Mouse (Mus musculus): ENCODE measurements around the gene 1700034I23Rik.
A peak's percentile ranks its signal among the peaks of the same experiment; 100 is the strongest.
"Not testable (repeated sequence)": the region's sequence is repeated elsewhere in the genome, so short reads cannot be mapped to it uniquely, and the experiment has no call there.

The 1700034I23Rik gene

DNA sequence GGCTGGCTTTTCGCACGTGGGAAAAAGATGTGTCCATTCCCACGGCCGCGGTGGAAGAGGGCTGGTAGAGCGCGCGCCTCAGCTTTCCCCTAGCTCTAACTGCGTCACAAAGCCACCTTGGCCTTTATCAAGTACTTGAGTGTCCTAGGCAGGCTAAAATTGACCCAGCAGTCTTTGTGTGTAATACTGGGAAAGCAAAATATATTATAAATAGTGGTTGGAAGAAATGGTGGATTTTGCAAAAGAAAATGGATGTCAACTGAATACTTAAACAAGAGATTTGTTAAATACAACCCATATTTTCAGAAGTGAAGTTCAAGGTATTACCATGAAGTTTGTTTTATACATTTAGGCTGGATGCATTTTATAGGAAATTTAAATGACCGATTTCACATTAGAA is at the start of gene 1700034I23Rik:
1700034I23Rik (minus strand) TSS at position 101 of the 400 bp plus-strand sequence.
- DNase-seq (ENCODE audit: low spot score in 2 of 2) = not testable (repeated sequence)

DNA sequence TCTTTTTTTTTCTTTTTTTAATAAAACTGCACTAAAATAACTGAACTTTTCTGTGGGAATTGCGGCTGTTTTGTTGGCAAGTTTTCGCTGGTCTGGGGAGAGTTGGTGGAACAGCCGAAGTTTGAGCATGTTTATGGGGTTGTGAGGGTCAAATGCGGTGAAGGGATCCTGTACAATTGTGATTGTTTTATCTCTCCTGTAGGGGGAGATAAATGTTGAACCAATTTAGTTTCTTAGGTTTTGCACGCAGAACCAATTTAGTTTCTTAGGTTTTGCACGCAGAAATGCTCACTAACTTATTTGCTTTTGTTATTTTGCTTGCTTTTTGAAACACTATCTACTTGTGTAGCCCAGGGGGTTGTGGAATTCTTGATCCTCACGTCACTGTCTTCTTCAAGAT is 49.0 kb upstream of the 1700034I23Rik start:
- DNase-seq (ENCODE audit: low spot score in 2 of 2) = no peak

DNA sequence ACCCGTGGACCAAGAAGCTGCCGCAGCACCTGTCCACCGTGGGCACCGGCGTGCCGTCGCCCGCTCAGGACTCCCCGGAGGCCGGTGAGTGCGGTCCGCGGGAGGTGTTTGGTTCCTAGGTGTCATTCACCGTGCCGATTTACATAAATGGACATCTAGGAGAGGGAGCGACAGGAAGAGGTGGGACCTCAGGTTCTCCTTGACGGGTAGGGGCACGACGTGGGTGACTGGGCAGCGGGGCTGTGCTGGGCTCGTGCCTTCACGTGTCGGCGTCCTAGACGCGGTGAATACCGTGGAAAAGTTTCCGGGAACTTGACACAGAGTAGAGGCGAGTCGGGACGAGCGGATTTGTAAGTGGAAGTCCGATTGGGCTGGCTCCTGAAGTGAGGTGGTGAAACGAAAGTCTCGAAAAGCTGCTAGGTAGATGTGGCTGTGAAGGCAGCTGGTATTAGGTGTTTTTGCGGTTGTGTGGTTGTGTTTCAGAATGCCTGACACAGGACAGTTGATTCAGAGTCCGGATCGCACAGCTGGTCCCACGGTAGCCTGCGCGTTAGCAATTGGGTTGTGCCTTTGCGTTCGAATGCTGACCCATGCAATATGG is 48.4 kb upstream of the 1700034I23Rik start:
- DNase-seq (ENCODE audit: low spot score in 2 of 2) = peak; percentile 61 to 83

DNA sequence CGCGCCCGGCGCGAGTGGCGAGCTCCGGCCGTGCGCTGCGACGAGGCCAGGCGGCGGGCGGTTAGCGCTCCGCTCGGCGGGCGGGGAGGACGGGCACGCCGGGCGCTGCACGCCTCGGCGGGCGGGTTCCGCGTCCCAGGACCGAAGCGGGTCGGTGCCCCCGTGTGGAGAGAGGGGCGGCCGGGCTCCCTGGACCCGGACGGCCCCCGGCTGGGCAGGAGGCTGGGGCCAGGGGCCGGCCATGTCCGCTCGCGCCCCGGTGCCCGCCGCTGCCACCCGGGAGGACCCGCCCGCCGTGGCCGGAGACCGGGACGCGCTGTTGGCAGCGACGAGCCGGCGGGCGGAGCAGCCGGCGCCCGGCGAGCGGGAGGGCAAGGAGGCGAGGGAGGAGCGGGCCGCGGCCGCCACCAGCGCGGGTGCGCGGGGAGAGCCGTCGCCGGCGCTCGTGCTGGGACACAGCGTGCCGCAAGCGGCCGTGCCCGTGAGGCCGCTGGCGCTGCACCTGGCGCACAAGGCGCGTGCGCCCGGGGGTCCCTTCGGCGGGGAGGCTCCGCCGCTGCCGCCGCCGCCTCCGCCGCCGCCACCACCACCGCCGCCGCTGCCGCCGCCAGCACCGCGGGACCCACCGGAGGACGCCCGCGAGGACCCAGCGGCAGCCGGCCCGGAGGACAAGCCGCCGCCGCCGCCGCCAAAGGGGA is 47.7 kb upstream of the 1700034I23Rik start:
- peak; percentile 62 to 84 for DNase-seq (ENCODE audit: low spot score in 2 of 2)

DNA sequence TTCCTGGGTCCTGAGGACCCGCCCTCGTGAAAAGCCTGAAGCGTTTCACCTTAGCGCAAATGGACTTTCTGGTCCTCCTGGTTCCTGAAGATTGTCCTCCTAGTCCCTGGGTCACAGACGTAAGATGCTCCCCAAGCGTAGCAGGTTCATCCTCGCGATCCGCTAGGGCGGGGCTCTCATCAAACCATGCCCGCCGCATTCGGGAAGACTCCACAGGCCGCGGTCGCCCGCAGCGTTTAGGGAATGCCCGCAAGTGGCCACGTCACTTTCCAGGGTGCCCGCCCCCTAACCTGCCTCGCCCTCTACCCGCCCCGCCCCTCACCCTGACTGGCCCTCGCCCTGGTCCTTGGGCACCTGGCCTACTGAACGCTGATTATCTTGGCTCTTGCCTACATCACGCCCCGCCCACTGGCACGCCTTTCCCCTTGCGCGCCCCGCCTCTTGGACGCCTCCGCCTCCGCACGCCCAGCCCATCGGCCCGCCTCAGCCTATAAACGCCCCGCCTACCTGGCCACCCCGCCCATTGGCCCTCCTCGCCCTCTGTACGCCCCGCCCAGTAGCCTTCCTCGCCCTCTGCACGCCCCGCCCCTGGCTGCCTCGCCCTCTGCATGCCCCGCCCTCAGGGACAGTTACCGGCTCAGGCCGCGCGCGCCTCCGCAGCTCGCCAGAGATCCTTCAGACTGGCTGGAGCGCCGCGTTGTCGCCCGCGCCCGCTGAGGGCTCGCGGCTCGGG is 47.0 kb upstream of the 1700034I23Rik start, which contains the start of gene Larp1b:
Larp1b (plus strand) TSS at position 659 of the 733 bp plus-strand sequence.
- DNase-seq (ENCODE audit: low spot score in 2 of 2) = peak; percentile 100

DNA sequence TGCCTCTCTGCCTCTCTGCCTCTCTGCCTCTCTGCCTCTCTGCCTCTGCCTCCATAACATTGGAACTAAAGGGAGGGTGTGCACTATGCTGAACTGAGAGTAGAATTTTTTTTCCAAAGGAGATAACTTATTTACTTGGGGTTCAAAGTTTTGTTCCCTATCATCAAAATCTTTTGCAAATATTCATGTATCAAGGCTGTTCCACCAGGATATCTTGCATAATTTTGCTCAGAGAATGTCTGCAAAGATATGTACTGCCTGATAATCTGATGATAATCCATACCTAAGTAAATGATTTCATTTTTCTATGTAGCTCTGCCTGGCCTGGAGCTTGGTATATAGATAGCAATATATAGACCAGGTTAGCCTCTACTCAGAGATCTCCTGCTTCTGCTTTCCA is 36.7 kb upstream of the 1700034I23Rik start:
- no peak for DNase-seq (ENCODE audit: low spot score in 2 of 2)

DNA sequence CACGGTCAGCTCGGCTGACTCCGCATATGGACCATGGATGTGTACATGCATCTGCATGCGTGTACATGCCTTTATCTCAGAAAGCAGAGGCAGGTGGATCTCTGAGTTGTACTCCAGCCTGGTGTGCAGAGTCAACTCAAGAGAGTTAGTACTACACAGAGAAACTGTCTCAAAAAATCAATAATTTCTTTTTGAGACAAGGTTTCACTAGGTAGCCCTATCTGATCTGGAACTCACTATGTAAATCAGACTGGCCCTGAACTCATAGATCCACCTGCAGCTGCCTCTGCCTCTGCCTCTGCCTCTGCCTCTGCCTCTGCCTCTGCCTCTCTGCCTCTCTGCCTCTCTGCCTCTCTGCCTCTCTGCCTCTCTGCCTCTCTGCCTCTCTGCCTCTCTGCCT is 36.2 kb upstream of the 1700034I23Rik start:
- DNase-seq (ENCODE audit: low spot score in 2 of 2) = no peak

DNA sequence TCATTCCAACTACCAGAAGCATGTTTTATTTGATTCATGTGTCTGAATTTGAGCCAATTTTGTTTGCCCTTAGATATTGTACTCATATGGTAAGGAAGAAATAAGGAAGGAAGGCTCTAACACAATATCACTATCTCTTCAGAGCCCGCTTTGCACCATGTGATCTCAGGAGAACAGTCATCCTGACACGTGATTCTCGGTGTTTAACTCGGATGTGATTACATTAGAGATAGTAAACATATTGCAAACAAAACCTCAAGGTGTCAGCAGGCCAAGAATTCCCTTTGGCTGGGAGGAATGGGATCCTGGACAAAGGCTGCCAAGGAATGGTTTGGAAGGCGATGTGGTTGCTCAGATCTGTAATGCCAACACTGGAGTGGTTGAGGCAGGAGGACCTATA is 35.8 kb upstream of the 1700034I23Rik start:
- no peak for DNase-seq (ENCODE audit: low spot score in 2 of 2)

DNA sequence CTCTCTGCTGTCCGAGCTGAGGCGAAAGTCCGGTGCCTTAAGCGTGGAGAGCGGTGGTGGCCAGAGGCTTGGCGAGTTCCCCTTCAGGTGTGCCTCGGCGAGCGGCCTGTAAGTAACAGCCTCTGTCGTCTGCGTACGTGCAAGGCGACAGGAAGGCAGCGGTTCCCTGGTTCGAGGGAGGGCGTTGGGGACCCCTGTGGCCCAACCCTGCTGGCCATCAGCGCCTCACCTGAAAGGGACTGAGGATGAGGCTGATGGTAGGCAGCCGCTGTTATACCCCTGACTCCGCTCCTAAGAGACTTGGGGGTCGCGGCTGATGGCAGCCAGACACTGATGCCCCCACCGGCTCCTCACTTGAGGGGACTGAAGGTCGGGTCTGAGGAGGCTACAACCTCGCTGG is 8.0 kb downstream of the 1700034I23Rik start:
- DNase-seq (ENCODE audit: low spot score in 2 of 2) = peak; percentile 19 to 71

DNA sequence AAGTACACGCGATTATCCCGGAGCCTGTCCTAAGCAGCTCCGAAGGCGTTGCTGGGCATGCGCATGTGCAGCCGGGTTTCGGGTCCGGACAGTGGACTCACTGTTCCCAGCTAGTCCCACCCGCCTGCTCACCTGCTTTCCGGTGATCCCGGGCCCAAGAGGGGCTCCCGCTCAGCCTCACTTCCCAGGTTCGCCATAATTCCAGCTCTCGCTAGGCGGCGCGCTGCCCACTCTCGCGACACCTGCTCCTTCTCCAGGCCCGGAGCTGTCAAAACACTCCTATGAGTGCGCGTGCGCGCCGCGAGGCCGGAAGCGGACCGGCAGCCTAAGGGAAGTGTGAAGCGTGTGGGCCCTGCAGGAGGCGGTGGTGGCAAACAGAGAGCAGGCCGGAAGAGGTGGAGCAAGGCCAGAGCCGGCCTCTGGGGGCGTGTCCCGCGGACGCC is 8.5 kb downstream of the 1700034I23Rik start:
- DNase-seq (ENCODE audit: low spot score in 2 of 2) = peak; percentile 98 to 99

DNA sequence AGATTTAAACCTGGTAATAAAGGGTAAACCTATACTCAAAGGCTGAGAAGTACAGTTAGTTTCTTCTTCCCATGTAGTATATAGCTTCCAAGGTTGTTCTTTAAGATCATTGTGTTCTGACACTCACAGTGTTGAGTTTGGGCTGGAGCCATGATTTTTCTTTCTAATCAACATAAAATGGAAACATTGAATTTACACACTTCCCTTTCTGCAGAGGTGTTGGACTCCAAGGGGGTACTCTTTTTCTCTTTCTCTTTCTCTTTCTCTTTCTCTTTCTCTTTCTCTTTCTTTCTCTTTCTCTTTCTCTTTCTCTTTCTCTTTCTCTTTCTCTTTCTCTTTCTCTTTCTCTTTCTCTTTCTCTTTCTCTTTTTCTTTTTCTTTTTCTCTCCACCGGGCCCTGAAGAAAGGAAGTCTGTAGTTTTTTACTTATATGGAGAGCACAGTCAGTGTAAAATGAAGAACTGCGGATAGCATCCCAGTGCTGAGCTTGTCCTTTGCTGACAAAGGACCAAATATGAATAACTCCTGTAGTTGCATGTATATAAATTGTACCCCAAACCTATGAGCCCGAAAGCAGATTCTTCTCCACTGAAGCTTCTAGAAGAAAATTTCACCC is 49.1 kb downstream of the 1700034I23Rik start:
- not testable (repeated sequence) for DNase-seq (ENCODE audit: low spot score in 2 of 2)
